Mouse (Mus musculus) limb, embryonic 10.5 days (tissue): ENCODE measurements around the gene Serpina3a. TPM values are rescaled to one million over a fixed set of nuclear protein-coding genes. Genes with fewer than 3 reads are reported as not detected.
"Not testable (repeated sequence)": the region's sequence is repeated elsewhere in the genome, so short reads cannot be mapped to it uniquely, and the experiment has no call there.

Experiments
- DNase-seq: peaks from one replicate; pipeline ENCODE4 v3.0.0-alpha.2; 2017; ENCODE audit warnings: low spot score
- H3K27ac ChIP-seq: fragments of 300-500 bp; sonication (generic); 2 replicates; pipeline ENCODE4 v1.5.1; 2016; ENCODE audit warnings: mild to moderate bottlenecking
- H3K27me3 ChIP-seq: fragments of 300-500 bp; sonication (generic); 2 replicates; pipeline ENCODE4 v1.6.1; 2016; ENCODE audit warnings: low read depth, mild to moderate bottlenecking; ENCODE audit not compliant: poor library complexity, severe bottlenecking
- H3K36me3 ChIP-seq: fragments of 300-500 bp; sonication (generic); 2 replicates; pipeline ENCODE4 v1.6.1; 2016; ENCODE audit warnings: mild to moderate bottlenecking, moderate library complexity
- H3K4me1 ChIP-seq: fragments of 300-500 bp; sonication (generic); 2 replicates; pipeline ENCODE4 v1.6.1; 2016
- H3K4me3 ChIP-seq: fragments of 300-500 bp; sonication (generic); 2 replicates; pipeline ENCODE4 v1.5.1; 2016; ENCODE audit warnings: mild to moderate bottlenecking, moderate library complexity
- H3K9me3 ChIP-seq: fragments of 300-500 bp; sonication (generic); replicated peaks from 2 replicates; pipeline ENCODE4 v1.6.1; 2016; ENCODE audit warnings: mild to moderate bottlenecking
- WGBS: fragments of 180-500 bp; shearing (Covaris S2); methylation state at CpG from one replicate; pipeline ENCODE4 v1.1.7; 2016; 5-methylcytosine and 5-hydroxymethylcytosine counted together
- polyA plus RNA-seq: library from polyadenylated mRNA; unstranded; fragments of >200 nt; fragmentation: Nextera tagmentation; extraction: Ambion mirVana; gene quantifications from 2 replicates; pipeline ENCODE4 v1.2.1, GENCODE M21; 2016

Serpina3a gene
- polyA plus RNA-seq: not detected in 2 replicates

DNA sequence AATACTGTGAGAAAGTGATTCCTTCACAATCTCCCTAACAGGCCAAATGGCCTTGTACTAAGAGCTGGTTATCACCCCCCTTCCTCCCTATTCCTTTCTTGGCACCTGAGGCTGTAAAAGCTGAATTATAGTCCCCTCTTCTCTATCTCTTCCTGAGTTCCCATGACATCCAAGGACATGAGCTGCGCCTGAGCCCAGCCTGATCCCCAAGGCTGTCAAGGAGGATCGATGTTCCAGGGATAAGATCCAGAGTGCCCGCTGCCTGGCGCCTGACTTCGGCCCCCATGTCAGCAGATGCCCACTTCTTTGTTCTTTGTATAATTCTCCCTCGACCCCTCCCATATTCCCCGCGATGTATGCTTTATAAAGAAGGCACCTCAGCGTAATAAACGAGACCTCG is at the start of gene Serpina3a:
Gene Serpina3a (plus strand): TSS at position 392 of the 400 bp plus-strand sequence.
- 92% methylated on average over 11 of the region's 11 CpGs for WGBS
- H3K9me3 ChIP-seq, DNase-seq: not testable (repeated sequence)

GRCm38 (mm10) chr12:104064532-104064931 is 48.0 kb upstream of the Serpina3a start:
- no peaks in the 10 kb centered on the region for H3K36me3 ChIP-seq
- WGBS: 68% methylated on average over 4 of the region's 4 CpGs
- H3K9me3 ChIP-seq: no peaks in the 10 kb centered on the region
- no peaks in the 10 kb centered on the region for H3K4me1 ChIP-seq
- H3K4me3 ChIP-seq: no peak overlapping the region
- no peak overlapping the region for H3K27ac ChIP-seq
- H3K27me3 ChIP-seq: no peaks in the 10 kb centered on the region
- no peak for DNase-seq

More for the DNA sequence above, at the start of gene Serpina3a:
- H3K4me3 ChIP-seq, H3K27me3 ChIP-seq, H3K27ac ChIP-seq, H3K4me1 ChIP-seq, H3K36me3 ChIP-seq: not testable (repeated sequence)

GRCm38 (mm10) chr12:104064996-104065395 is 47.5 kb upstream of the Serpina3a start:
- Histone ChIP-seq H3K9me3 (no peaks in the 10 kb centered on the region), H3K4me1 (no peaks in the 10 kb centered on the region), H3K27me3 (no peaks in the 10 kb centered on the region), H3K27ac (no peak overlapping the region), H3K36me3 (no peaks in the 10 kb centered on the region), H3K4me3 (no peak overlapping the region)
- 91% methylated on average over 4 of the region's 4 CpGs for WGBS
- no peak for DNase-seq

DNA sequence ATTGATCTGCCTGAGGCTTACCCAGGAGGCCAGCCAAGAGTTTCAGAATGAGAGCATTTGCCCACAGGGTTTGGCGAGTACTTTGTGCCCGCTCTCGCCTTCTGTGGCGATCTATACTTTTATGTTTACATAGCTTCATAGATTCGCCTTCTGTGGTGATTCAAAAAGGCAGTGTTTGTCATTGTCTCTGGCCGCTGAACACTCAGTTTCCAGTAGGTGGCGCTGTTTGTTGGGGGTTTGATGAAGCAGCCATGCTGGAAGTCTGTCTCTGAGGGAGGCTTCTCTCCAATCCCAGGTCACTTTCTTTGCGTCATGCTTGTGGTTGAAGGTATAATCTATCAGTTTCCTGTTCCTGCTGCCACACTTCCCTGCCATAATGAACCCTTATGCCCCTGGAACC is 46.3 kb upstream of the Serpina3a start:
- Histone ChIP-seq H3K4me3 (no peak overlapping the region), H3K36me3 (no peaks in the 10 kb centered on the region), H3K4me1 (no peaks in the 10 kb centered on the region), H3K9me3 (no peaks in the 10 kb centered on the region), H3K27me3 (no peaks in the 10 kb centered on the region), H3K27ac (0 out of 2 replicates have a peak overlapping the region, but pooled peaks have one; percentile 21)
- DNase-seq: peak; percentile 82
- WGBS: 33% methylated on average over 8 of the region's 8 CpGs

GRCm38 (mm10) chr12:104067549-104067948 is 45.0 kb upstream of the Serpina3a start:
- H3K4me1 ChIP-seq: no peaks in the 10 kb centered on the region
- no peak for DNase-seq
- H3K4me3 ChIP-seq: no peak overlapping the region
- no peaks in the 10 kb centered on the region for H3K9me3 ChIP-seq
- no peaks in the 10 kb centered on the region for H3K36me3 ChIP-seq
- no peaks in the 10 kb centered on the region for H3K27me3 ChIP-seq
- 52% methylated on average over 4 of the region's 4 CpGs for WGBS
- no peak overlapping the region for H3K27ac ChIP-seq

GRCm38 (mm10) chr12:104069620-104070019 is 42.9 kb upstream of the Serpina3a start:
- 8% methylated on average over 2 of the region's 2 CpGs for WGBS

DNA sequence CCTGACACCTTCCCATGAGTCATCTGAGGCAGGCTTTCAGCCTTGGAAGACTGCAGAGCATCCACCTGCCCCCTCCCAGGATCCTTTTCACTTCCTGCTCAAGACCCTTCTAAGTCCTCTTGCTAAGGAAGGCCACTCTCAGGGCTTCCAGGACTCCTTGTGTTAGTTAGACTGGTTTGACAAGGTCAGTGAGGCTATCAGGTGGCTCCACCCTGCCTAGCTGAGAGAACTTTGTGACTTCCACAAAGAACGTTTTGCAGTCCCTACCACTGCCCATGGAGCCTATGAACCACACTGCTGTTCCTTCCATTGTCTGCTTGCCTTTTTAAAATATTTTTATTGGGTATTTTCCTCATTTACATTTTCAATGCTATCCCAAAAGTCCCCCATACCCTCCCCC is 40.8 kb upstream of the Serpina3a start:
- no peak overlapping the region for H3K27ac ChIP-seq
- no peaks in the 10 kb centered on the region for H3K9me3 ChIP-seq
- H3K4me1 ChIP-seq: no peaks in the 10 kb centered on the region
- DNase-seq: no peak
- WGBS: 53% methylated on average over 1 of the region's 1 CpGs
- no peaks in the 10 kb centered on the region for H3K27me3 ChIP-seq
- H3K4me3 ChIP-seq: no peak overlapping the region
- H3K36me3 ChIP-seq: no peaks in the 10 kb centered on the region

More at GRCm38 (mm10) chr12:104069620-104070019, 42.9 kb upstream of the Serpina3a start:
- no peaks in the 10 kb centered on the region for H3K9me3 ChIP-seq
- H3K36me3 ChIP-seq: no peaks in the 10 kb centered on the region
- no peak overlapping the region for H3K4me3 ChIP-seq
- no peaks in the 10 kb centered on the region for H3K4me1 ChIP-seq
- DNase-seq: peak; percentile 72
- H3K27me3 ChIP-seq: no peaks in the 10 kb centered on the region
- H3K27ac ChIP-seq: no peak overlapping the region

DNA sequence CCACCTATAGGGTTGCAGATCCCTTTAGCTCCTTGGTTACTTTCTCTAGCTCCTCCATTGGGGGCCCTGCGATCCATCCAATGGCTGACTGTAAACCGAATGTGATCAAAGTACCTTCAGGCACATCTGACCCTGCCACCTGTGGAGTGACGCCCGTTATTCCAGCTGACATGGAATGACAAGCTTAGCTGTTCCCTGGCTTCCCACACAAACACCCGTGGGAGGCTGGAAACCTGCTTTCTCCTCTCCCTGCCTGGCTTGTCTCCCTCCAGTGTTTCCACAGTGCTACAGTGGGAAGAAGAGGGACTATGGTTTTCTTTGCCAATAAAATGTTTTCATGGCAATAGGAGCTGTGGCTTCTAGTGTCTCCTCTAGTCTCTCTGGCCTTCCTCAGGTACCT is 40.2 kb upstream of the Serpina3a start:
- no peaks in the 10 kb centered on the region for H3K4me1 ChIP-seq

GRCm38 (mm10) chr12:104090119-104090518 is 22.4 kb upstream of the Serpina3a start:
- DNase-seq: no peak
- no peaks in the 10 kb centered on the region for H3K27me3 ChIP-seq
- WGBS: 86% methylated on average over 2 of the region's 2 CpGs
- no peak overlapping the region for H3K4me3 ChIP-seq
- no peaks in the 10 kb centered on the region for H3K36me3 ChIP-seq
- no peaks in the 10 kb centered on the region for H3K4me1 ChIP-seq
- H3K9me3 ChIP-seq: no peaks in the 10 kb centered on the region
- no peak overlapping the region for H3K27ac ChIP-seq

More for the DNA sequence above, 40.2 kb upstream of the Serpina3a start:
- Histone ChIP-seq H3K27ac (no peak overlapping the region), H3K4me3 (no peak overlapping the region), H3K36me3 (no peaks in the 10 kb centered on the region), H3K27me3 (no peaks in the 10 kb centered on the region), H3K9me3 (no peaks in the 10 kb centered on the region)
- no peak for DNase-seq
- 68% methylated on average over 5 of the region's 5 CpGs for WGBS

GRCm38 (mm10) chr12:104091303-104091702 is 21.2 kb upstream of the Serpina3a start:
- 92% methylated on average over 1 of the region's 1 CpGs for WGBS
- Histone ChIP-seq H3K9me3 (no peaks in the 10 kb centered on the region), H3K4me1 (no peaks in the 10 kb centered on the region), H3K27ac (no peak overlapping the region), H3K36me3 (no peaks in the 10 kb centered on the region), H3K27me3 (no peaks in the 10 kb centered on the region), H3K4me3 (no peak overlapping the region)
- DNase-seq: no peak

DNA sequence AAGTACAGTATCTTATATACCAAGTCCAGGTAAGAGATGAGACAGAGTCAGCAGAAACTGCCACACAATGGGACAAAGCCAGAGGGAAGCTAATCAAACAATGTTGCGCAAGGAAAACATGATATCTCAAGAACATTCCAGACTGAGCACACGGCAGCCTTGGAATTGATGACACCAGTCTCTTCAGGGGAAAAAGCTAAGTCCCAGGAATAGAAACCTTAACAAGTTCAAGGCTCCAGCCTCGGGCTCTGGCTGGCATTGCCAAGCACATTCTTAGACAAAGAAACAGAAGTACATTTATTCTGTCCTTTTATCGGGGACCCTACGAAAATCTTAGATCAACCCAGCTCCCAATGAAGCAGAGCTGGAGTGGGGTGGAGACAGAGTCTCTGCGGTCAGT is 11.8 kb upstream of the Serpina3a start, which contains the start of gene Serpina5:
Gene Serpina5 (plus strand): TSS at position 346 of the 400 bp plus-strand sequence.
- Histone ChIP-seq H3K4me1 (no peaks in the 10 kb centered on the region), H3K36me3 (no peaks in the 10 kb centered on the region), H3K9me3 (no peaks in the 10 kb centered on the region), H3K4me3 (no peak within 1 kb of the TSS), H3K27ac (no peak within 1 kb of the TSS), H3K27me3 (no peaks in the 10 kb centered on the region)
- WGBS: 95% methylated on average over 6 of the region's 6 CpGs
- DNase-seq: no peak

DNA sequence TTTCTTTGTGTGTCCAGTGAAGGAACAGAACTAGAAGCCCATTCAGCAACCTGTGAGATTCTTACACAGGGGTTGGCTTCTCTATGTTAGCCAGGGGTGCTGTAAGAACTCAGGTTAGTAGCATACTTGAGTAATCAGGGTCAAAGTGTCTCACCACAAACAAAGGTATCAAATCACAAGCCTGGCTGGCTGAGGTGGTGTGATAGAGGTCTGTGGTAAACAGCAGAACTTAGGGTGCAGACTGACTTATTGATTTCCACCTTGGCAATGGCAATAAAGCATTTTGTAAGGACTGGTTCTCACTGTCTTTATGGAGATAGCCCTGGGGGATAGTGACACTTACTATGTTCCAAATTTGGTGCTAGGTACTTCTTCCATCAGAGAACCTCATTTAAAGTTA is 6.7 kb upstream of the Serpina3a start:
- H3K4me1 ChIP-seq: no peaks in the 10 kb centered on the region
- DNase-seq: no peak
- no peaks in the 10 kb centered on the region for H3K27me3 ChIP-seq
- no peak overlapping the region for H3K4me3 ChIP-seq
- H3K27ac ChIP-seq: no peak overlapping the region
- H3K36me3 ChIP-seq: no peaks in the 10 kb centered on the region
- no peaks in the 10 kb centered on the region for H3K9me3 ChIP-seq

- no peak overlapping the region for H3K4me3 ChIP-seq
- H3K4me1 ChIP-seq: no peaks in the 10 kb centered on the region
- DNase-seq: no peak
- H3K27ac ChIP-seq: no peak overlapping the region
- no peaks in the 10 kb centered on the region for H3K9me3 ChIP-seq
- no peaks in the 10 kb centered on the region for H3K27me3 ChIP-seq
- H3K36me3 ChIP-seq: no peaks in the 10 kb centered on the region
Observed at GRCm38 (mm10) chr12:104106919-104107318, 5.6 kb upstream of the Serpina3a start.

- DNase-seq: no peak
- H3K4me1 ChIP-seq: no peaks in the 10 kb centered on the region
- no peaks in the 10 kb centered on the region for H3K36me3 ChIP-seq
- H3K4me3 ChIP-seq: no peak overlapping the region
- no peak overlapping the region for H3K27ac ChIP-seq
- no peaks in the 10 kb centered on the region for H3K27me3 ChIP-seq
- 85% methylated on average over 2 of the region's 2 CpGs for WGBS
- no peaks in the 10 kb centered on the region for H3K9me3 ChIP-seq
Observed at GRCm38 (mm10) chr12:104108507-104108906, 4.0 kb upstream of the Serpina3a start.
